ENCODE assay signal across 9 mouse cellular contexts in genomic region chr1:96846727-96847126, GRCm38 (mm10). TPM values are rescaled to one million over a fixed set of nuclear protein-coding genes. Genes with fewer than 3 reads are reported as not detected.
A peak's percentile ranks its signal among the peaks of the same experiment; 100 is the strongest.
DNase-seq lines count a peak whose midpoint lies in the region; ATAC-seq lines count a peak whose summit lies in the region.
"Had no signal": no experiment of that assay in that cellular context is flagged by ENCODE, and none has a peak within 500 bp of the region (broad histone marks: within the 10 kb centered on the region; RNA-seq: fewer than 3 reads in every experiment).

No protein-coding gene starts in this region.

- no peak overlapping the region for H3K4me3 ChIP-seq in hindbrain, embryonic 11.5 days (ENCODE audit: low read depth, low read length)
- no peak overlapping the region for H3K4me3 ChIP-seq in hindbrain, embryonic 10.5 days
- no peak overlapping the region for H3K4me3 ChIP-seq in forebrain, embryonic 16.5 days (replicated peaks; ENCODE audit: low read length)
- no peak overlapping the region for H3K4me3 ChIP-seq in heart, embryonic 12.5 days
- H3K4me3 ChIP-seq: myocyte had no signal

- H3K27ac ChIP-seq in hindbrain, embryonic 11.5 days (ENCODE audit: low read depth, low read length), result no peak overlapping the region
- no peak overlapping the region for H3K27ac ChIP-seq in hindbrain, embryonic 10.5 days
- no peak overlapping the region for H3K27ac ChIP-seq in forebrain, embryonic 16.5 days (ENCODE audit: low read length)
- no peak overlapping the region for H3K27ac ChIP-seq in heart, embryonic 12.5 days (ENCODE audit: poor library complexity, severe bottlenecking)

- H3K9ac ChIP-seq in hindbrain, embryonic 11.5 days (ENCODE audit: low read depth, low read length), result no peak overlapping the region
- no peak overlapping the region for H3K9ac ChIP-seq in forebrain, embryonic 16.5 days (replicated peaks; ENCODE audit: low read depth, low read length)
- H3K9ac ChIP-seq in heart, embryonic 12.5 days, result no peak overlapping the region

- H3K9me3 ChIP-seq in hindbrain, embryonic 11.5 days (ENCODE audit: control insufficient read depth, low read length), result no peaks in the 10 kb centered on the region
- no peaks in the 10 kb centered on the region for H3K9me3 ChIP-seq in hindbrain, embryonic 10.5 days
- no peaks in the 10 kb centered on the region for H3K9me3 ChIP-seq in forebrain, embryonic 16.5 days (ENCODE audit: control insufficient read depth, low read length)
- H3K9me3 ChIP-seq in heart, embryonic 12.5 days (replicated peaks), result no peaks in the 10 kb centered on the region

- H3K4me1 ChIP-seq in hindbrain, embryonic 11.5 days (replicated peaks; ENCODE audit: control insufficient read depth, insufficient read depth, low read length), result no peaks in the 10 kb centered on the region
- H3K4me1 ChIP-seq in hindbrain, embryonic 10.5 days (replicated peaks), result no peaks in the 10 kb centered on the region
- no peaks in the 10 kb centered on the region for H3K4me1 ChIP-seq in forebrain, embryonic 16.5 days (replicated peaks; ENCODE audit: control insufficient read depth, insufficient read depth, low read length)
- H3K4me1 ChIP-seq in heart, embryonic 12.5 days (replicated peaks), result no peaks in the 10 kb centered on the region

- peak; percentile 62 for DNase-seq in hindbrain, embryonic 11.5 days (ENCODE audit: low spot score)
- DNase-seq in hindbrain, embryonic 10.5 days (ENCODE audit: low spot score), result no peak
- peak; percentile 7 for DNase-seq in right cerebral cortex, postnatal 25 days
- DNase-seq in right cerebral cortex, postnatal 36 days (ENCODE audit: low spot score in 2 of 2), result no peak
- DNase-seq in retina, postnatal 7 days (ENCODE audit: low read depth, low spot score), result peak; percentile 30

- no peaks in the 10 kb centered on the region for H3K27me3 ChIP-seq in hindbrain, embryonic 11.5 days (ENCODE audit: control insufficient read depth, insufficient read depth, low read length)
- H3K27me3 ChIP-seq in hindbrain, embryonic 10.5 days (ENCODE audit: insufficient read depth, poor library complexity, severe bottlenecking), result no peaks in the 10 kb centered on the region
- no peaks in the 10 kb centered on the region for H3K27me3 ChIP-seq in forebrain, embryonic 16.5 days (replicated peaks; ENCODE audit: control insufficient read depth, insufficient read depth, low read length)
- H3K27me3 ChIP-seq in heart, embryonic 12.5 days (replicated peaks), result no peaks in the 10 kb centered on the region

- H3K4me2 ChIP-seq in hindbrain, embryonic 11.5 days (replicated peaks; ENCODE audit: low read depth, low read length), result no peak overlapping the region
- no peak overlapping the region for H3K4me2 ChIP-seq in forebrain, embryonic 16.5 days (ENCODE audit: low read length)
- no peak overlapping the region for H3K4me2 ChIP-seq in heart, embryonic 12.5 days

- H3K36me3 ChIP-seq in hindbrain, embryonic 11.5 days (ENCODE audit: control insufficient read depth, insufficient read depth, low read length), result no peaks in the 10 kb centered on the region
- H3K36me3 ChIP-seq in hindbrain, embryonic 10.5 days, result no peaks in the 10 kb centered on the region
- H3K36me3 ChIP-seq in forebrain, embryonic 16.5 days (ENCODE audit: control insufficient read depth, insufficient read depth), result no peaks in the 10 kb centered on the region
- H3K36me3 ChIP-seq in heart, embryonic 12.5 days, result no peaks in the 10 kb centered on the region

- no peak for ATAC-seq in hindbrain, embryonic 11.5 days (ENCODE audit: low FRiP score)
- peak; percentile 20; the same call in 1 of the 2 replicates for ATAC-seq in forebrain, embryonic 16.5 days
- ATAC-seq in heart, embryonic 12.5 days (ENCODE audit: insufficient number of reproducible peaks, low FRiP score), result no peak
- ATAC-seq in monocyte, adult 5-6 weeks (replicated peaks; ENCODE audit: insufficient number of reproducible peaks, low FRiP score, low TSS enrichment, poor library complexity, severe bottlenecking), result no peak

- 3% methylated on average over 3 of the region's 3 CpGs for WGBS in hindbrain, embryonic 11.5 days
- 4% methylated on average over 3 of the region's 3 CpGs for WGBS in hindbrain, embryonic 10.5 days
- WGBS in forebrain, embryonic 16.5 days, result 4% methylated on average over 3 of the region's 3 CpGs
- WGBS in heart, embryonic 12.5 days, result 1% methylated on average over 3 of the region's 3 CpGs

RNA-seq across cellular contexts. Expression of gene Slco4c1, which starts 25.2 kb away (rescaled TPM):
- polyA plus RNA-seq in hindbrain, embryonic 11.5 days (2014; fragmentation: Nextera tagmentation; extraction: Ambion mirVana), result not detected in 2 replicates
- polyA plus RNA-seq in hindbrain, embryonic 10.5 days (2016; fragmentation: Nextera tagmentation; extraction: Ambion mirVana), result not detected in 2 replicates
- 0.62 and 0.81 TPM in 2 replicates for polyA plus RNA-seq in forebrain, embryonic 16.5 days (2015; fragmentation: Nextera tagmentation; extraction: Ambion mirVana)
- 0.04 TPM in 1 of 2 replicates, not detected in the other for polyA plus RNA-seq in heart, embryonic 12.5 days (2016; fragmentation: Nextera tagmentation; extraction: Ambion mirVana)
- total RNA-seq in monocyte, adult 5-6 weeks (2017), result 1.8 to 4.4 TPM in 2 of 3 replicates, not detected in the other
- polyA plus RNA-seq: myocyte had no signal

Comparison
In these comparisons a context has a peak if more than half of its experiments do, and no peak if none do; other contexts are left out.
1. DNase-seq: peak in hindbrain, embryonic 11.5 days (single experiment), right cerebral cortex, postnatal 25 days (single experiment) and retina, postnatal 7 days (single experiment); none in hindbrain, embryonic 10.5 days (single experiment) and right cerebral cortex, postnatal 36 days (0 of 2).